Mouse (Mus musculus) spleen, embryonic (tissue): ENCODE data around the gene Hspa2.
"Not testable (repeated sequence)": the region's sequence is repeated elsewhere in the genome, so short reads cannot be mapped to it uniquely, and the experiment has no call there.

ENCODE experiments used
- CTCF ChIA-PET: fragments of 350-600 bp; sonication (Branson Sonifier 250); formaldehyde crosslinking; loops from one replicate; lab custom pipeline; 2022; lab: Charles Lee

Gene Hspa2

GRCm38 (mm10) chr12:76430879-76431406, 27.0 kb downstream of the Hspa2 start:
- CTCF ChIA-PET: interaction anchor here (0.5 to 0.6 kb wide), 2 partner anchors 25 to 31 kb away, joined by 3 to 6 read pairs; no protein-coding TSS in a partner anchor

GRCm38 (mm10) chr12:76431431-76431830, 27.5 kb downstream of the Hspa2 start:
- CTCF ChIA-PET: no interaction called here

- CTCF ChIA-PET: no interaction called here
Observed at GRCm38 (mm10) chr12:76434111-76434510, 30.1 kb downstream of the Hspa2 start.

- CTCF ChIA-PET: no interaction called here
Observed at GRCm38 (mm10) chr12:76435084-76435483, 31.1 kb downstream of the Hspa2 start.

- CTCF ChIA-PET: interaction anchor here (0.7 kb wide), 1 partner anchor 63 kb away, joined by 8 read pairs; no protein-coding TSS in a partner anchor
Observed at GRCm38 (mm10) chr12:76435549-76435948, 31.6 kb downstream of the Hspa2 start.

- CTCF ChIA-PET: not testable (repeated sequence)
Observed at GRCm38 (mm10) chr12:76443488-76443887, 39.5 kb downstream of the Hspa2 start.

- CTCF ChIA-PET: no interaction called here
Observed at GRCm38 (mm10) chr12:76444359-76444772, 40.4 kb downstream of the Hspa2 start.

- CTCF ChIA-PET: no interaction called here
Observed at GRCm38 (mm10) chr12:76444862-76445261, 40.9 kb downstream of the Hspa2 start.

GRCm38 (mm10) chr12:76446201-76446600, 42.2 kb downstream of the Hspa2 start:
- CTCF ChIA-PET: no interaction called here

- CTCF ChIA-PET: no interaction called here
Observed at GRCm38 (mm10) chr12:76448127-76448526, 44.2 kb downstream of the Hspa2 start.

GRCm38 (mm10) chr12:76452203-76452602, 48.2 kb downstream of the Hspa2 start:
- CTCF ChIA-PET: no interaction called here
